Mouse (Mus musculus) C2C12 (cell line): Measurements from ENCODE around the gene Mtrf1l. TPM values are rescaled to one million over a fixed set of nuclear protein-coding genes. Genes with fewer than 3 reads are reported as not detected.

ENCODE experiments used
- H3K27me3 ChIP-seq: one replicate; pipeline ENCODE4 v1.6.1; 2011; ENCODE audit not compliant: control insufficient read depth, insufficient read depth, insufficient read length
- H3K36me3 ChIP-seq: one replicate; pipeline ENCODE4 v1.6.1; 2011; ENCODE audit not compliant: control insufficient read depth, insufficient read depth
- H3K4me3 ChIP-seq: one replicate; pipeline ENCODE4 v1.5.1; 2011; ENCODE audit warnings: mild to moderate bottlenecking, control low read depth; ENCODE audit not compliant: poor library complexity, insufficient read depth, severe bottlenecking
- H3K79me2 ChIP-seq: one replicate; pipeline ENCODE4 v1.6.1; 2011; ENCODE audit not compliant: control insufficient read depth, insufficient read depth
- H3K79me3 ChIP-seq: one replicate; pipeline ENCODE4 v1.6.1; 2011; ENCODE audit warnings: low read depth, control low read depth
- H3ac ChIP-seq: one replicate; pipeline ENCODE3; 2011; ENCODE audit warnings: low read depth; ENCODE audit not compliant: control insufficient read depth, insufficient read length
- CEBPB ChIP-seq: IDR thresholded peaks from one replicate; pipeline ENCODE4 v1.6.1; 2011; ENCODE audit warnings: low read depth, mild to moderate bottlenecking, control low read depth, moderate library complexity
- CTCF ChIP-seq: IDR thresholded peaks from one replicate; pipeline ENCODE4 v1.5.1; 2011; ENCODE audit not compliant: control insufficient read depth, insufficient read depth, insufficient read length
- FOSL1 ChIP-seq: IDR thresholded peaks from one replicate; pipeline ENCODE4 v1.8.0; 2011; ENCODE audit warnings: mild to moderate bottlenecking, low read length; ENCODE audit not compliant: poor library complexity, insufficient read depth, severe bottlenecking
- MAX ChIP-seq: IDR thresholded peaks from one replicate; pipeline ENCODE4 v1.6.1; 2011; ENCODE audit warnings: mild to moderate bottlenecking, control low read depth
- MYOD1 ChIP-seq: IDR thresholded peaks from one replicate; pipeline ENCODE4 v1.6.1; 2011; ENCODE audit warnings: low read depth; ENCODE audit not compliant: control insufficient read depth, insufficient read length
- MYOG ChIP-seq: IDR thresholded peaks from one replicate; pipeline ENCODE4 v1.6.1; 2011; ENCODE audit not compliant: control insufficient read depth, insufficient read length; ENCODE audit errors: extremely low read depth
- USF1 ChIP-seq: IDR thresholded peaks from one replicate; pipeline ENCODE4 v1.6.1; 2011; ENCODE audit warnings: low read depth, mild to moderate bottlenecking, control low read depth, moderate library complexity
- polyA plus RNA-seq: library from polyadenylated mRNA; unstranded; fragments of >200 nt; fragmentation: generic; extraction: Trizol; gene quantifications from one replicate; pipeline ENCODE4 v1.2.1, GENCODE M21; 2012; ENCODE audit warnings: missing spikeins

The Mtrf1l gene
- polyA plus RNA-seq, 1 experiment: 2.9 TPM

- peaks cover 65% of the 10 kb centered on the region for H3K36me3 ChIP-seq
- H3ac ChIP-seq: peak overlapping the region; percentile 8
- peaks cover 57% of the 10 kb centered on the region for H3K79me2 ChIP-seq
- no peak for TF ChIP-seq FOSL1
- no peak for TF ChIP-seq USF1
- TF ChIP-seq MYOG: no peak
- TF ChIP-seq CEBPB: no peak
- no peak for TF ChIP-seq MAX
- TF ChIP-seq CTCF: no peak
- no peak for TF ChIP-seq MYOD1
- no peaks in the 10 kb centered on the region for H3K27me3 ChIP-seq
- H3K4me3 ChIP-seq: peak overlapping the region; percentile 85
- peaks cover 52% of the 10 kb centered on the region for H3K79me3 ChIP-seq
Measured at GRCm38 (mm10) chr10:5802866-5803265, 20.8 kb downstream of the Mtrf1l start.

GRCm38 (mm10) chr10:5800490-5800889 is 23.2 kb downstream of the Mtrf1l start:
- no peak for TF ChIP-seq FOSL1
- no peak for TF ChIP-seq MAX
- TF ChIP-seq CTCF: no peak
- no peak for TF ChIP-seq CEBPB
- TF ChIP-seq MYOG: no peak
- TF ChIP-seq USF1: no peak
- no peak for TF ChIP-seq MYOD1
- H3ac ChIP-seq: no peak overlapping the region
- H3K79me3 ChIP-seq: peaks cover 52% of the 10 kb centered on the region
- H3K79me2 ChIP-seq: peaks cover 57% of the 10 kb centered on the region
- no peak overlapping the region for H3K4me3 ChIP-seq
- no peaks in the 10 kb centered on the region for H3K27me3 ChIP-seq
- peaks cover 73% of the 10 kb centered on the region for H3K36me3 ChIP-seq

GRCm38 (mm10) chr10:5798069-5798468 is 25.6 kb downstream of the Mtrf1l start:
- H3K79me3 ChIP-seq: peaks cover 32% of the 10 kb centered on the region
- peaks cover 60% of the 10 kb centered on the region for H3K36me3 ChIP-seq
- no peak overlapping the region for H3ac ChIP-seq
- H3K79me2 ChIP-seq: peaks cover 35% of the 10 kb centered on the region
- TF ChIP-seq MAX: no peak
- TF ChIP-seq MYOG: no peak
- no peak for TF ChIP-seq CEBPB
- TF ChIP-seq MYOD1: no peak
- no peak for TF ChIP-seq CTCF
- no peaks in the 10 kb centered on the region for H3K27me3 ChIP-seq
- H3K4me3 ChIP-seq: no peak overlapping the region

GRCm38 (mm10) chr10:5790657-5791056 is 33.1 kb downstream of the Mtrf1l start:
- peaks cover 3% of the 10 kb centered on the region for H3K27me3 ChIP-seq
- H3K79me2 ChIP-seq: no peaks in the 10 kb centered on the region
- H3K4me3 ChIP-seq: no peak overlapping the region
- no peaks in the 10 kb centered on the region for H3K36me3 ChIP-seq
- H3K79me3 ChIP-seq: no peaks in the 10 kb centered on the region
- TF ChIP-seq MYOD1: no peak
- TF ChIP-seq CTCF: peak; percentile 26
- H3ac ChIP-seq: no peak overlapping the region

- no peak overlapping the region for H3K4me3 ChIP-seq
- H3K27me3 ChIP-seq: peaks cover 3% of the 10 kb centered on the region
- TF ChIP-seq CTCF: peak; percentile 21
- TF ChIP-seq MAX: no peak
- H3K79me3 ChIP-seq: no peaks in the 10 kb centered on the region
- H3ac ChIP-seq: no peak overlapping the region
- H3K79me2 ChIP-seq: no peaks in the 10 kb centered on the region
- no peaks in the 10 kb centered on the region for H3K36me3 ChIP-seq
Measured at GRCm38 (mm10) chr10:5786923-5787322, 36.8 kb downstream of the Mtrf1l start.

Other genes starting within 250 kb of the Mtrf1l start
- gene Myct1, start 230.1 kb downstream of the Mtrf1l start, polyA plus RNA-seq: not detected
- gene Vip, start 184.7 kb downstream of the Mtrf1l start, polyA plus RNA-seq: not detected
- gene Fbxo5, start 18.3 kb downstream of the Mtrf1l start, polyA plus RNA-seq: 19.9 TPM
- gene Rgs17, start 98.5 kb upstream of the Mtrf1l start, polyA plus RNA-seq: 0.71 TPM